Mouse (Mus musculus) v-Abl transformed pro-B cells (cell line): ENCODE results near the gene Rab11b.

ENCODE experiments used
- in situ Hi-C, 2 experiments: fragments of 400-800 bp; cut with MboI; formaldehyde crosslinking; loops; one replicate each; pipeline ENCODE4 v1.15.1; 2025; ENCODE audit not compliant: unreplicated experiment in 2 of 2

The Rab11b gene

DNA sequence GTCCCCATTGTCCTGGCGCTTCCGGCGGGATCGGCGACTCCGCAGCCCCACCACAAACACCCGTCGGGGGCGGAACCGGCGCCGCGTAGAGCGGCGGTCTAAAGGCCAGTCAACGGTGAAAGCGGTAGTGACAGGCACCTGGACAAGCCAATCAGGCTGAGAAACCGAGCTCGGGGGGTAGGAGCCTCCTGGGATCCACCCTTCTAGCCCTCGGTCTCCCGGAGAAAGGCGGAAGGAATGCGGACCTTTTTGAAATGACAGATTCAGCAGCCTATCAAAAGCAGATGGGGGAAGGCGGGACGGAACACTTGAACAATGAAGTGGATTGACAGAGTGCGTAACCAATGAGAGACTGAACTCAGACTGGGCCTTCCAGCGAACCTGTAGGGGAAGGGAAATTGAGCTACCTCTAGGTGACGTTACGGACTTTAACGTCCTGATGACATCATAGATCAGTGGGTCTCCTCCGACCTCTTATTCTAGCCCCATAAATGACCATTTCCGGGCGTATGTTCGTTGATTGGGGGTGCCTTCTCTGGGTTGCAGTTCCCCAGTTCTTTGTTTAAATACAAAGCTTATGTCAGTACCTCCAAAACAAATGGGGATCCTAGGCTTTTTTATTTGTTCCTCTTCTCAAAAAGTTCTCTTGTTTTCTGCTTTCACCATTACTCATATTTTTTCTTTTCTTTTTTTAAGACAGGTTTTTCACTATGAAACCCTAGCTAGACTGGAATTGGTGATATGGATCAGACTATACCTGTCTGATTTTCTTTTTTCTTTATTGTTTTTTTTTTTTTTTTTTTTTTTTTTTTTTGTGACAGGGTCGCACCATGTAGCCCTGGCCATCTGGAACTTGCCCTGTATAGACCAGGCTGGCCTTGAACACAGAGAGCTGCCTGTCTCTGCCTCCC lies at the start of gene Rab11b:
Gene Rab11b (minus strand): TSS at position 276 of the 911 bp plus-strand sequence.
- in situ Hi-C loops: no loop called here

DNA sequence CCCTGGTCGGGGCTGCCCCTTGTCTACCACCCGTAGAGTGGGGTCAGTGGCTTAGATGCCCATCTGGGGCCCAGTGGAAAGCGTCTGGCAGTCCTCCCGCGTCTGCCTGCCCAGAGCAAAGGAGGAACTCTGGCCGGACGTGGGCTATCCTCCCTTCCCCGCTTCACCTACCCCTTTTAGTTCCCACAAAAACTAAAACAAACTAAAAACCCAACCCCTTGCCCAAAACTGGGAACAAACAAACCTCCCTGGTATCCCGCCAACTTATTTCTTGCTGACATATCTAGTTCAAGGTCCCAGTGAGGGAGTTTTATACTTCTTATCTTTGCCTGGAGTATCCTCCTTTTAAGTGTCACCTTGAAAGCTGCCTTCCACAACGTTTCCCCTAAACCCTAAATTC lies 47.9 kb upstream of the Rab11b start:
- in situ Hi-C loops: loop anchor here (10.0 to 25.0 kb wide), 2 partner anchors 293 to 1271 kb away; partner anchors contain the start of gene Cyp4f16 (in 1 of the 2)

DNA sequence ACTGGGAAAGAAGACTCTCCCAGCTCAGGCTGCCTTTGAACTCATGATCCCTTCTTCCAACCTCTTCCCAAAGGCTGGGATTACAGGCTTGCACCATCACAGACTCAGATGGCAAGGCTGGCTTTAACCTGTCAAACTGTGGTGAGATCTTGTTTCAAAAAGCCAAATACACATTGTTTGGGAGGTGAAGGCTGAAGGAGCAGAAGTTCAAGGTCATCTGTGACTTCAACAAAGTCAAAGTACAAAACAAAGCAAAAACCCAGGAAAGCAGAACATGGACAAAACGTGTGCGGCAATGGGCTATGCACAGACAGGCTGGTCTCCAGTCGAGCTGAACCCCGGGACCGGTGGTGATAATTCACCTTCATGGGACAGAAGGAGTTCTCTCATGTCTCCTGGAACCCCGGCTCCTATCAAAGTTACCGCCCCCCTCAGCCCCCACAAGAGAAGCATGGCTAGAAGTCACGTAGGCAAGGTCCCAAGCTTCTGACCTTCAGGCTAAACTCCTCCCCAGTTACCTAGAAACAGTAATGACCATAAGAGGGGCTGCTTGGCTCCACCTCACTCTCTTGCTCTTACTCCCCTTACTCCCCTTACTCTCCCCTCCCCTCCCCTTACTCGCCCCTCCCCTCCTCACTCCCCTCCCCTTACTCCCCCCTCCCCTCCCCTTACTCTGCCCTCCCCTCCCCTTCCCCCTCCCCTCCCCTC lies 47.0 kb upstream of the Rab11b start:
- in situ Hi-C loops: loop anchor here (10.0 to 25.0 kb wide), 2 partner anchors 293 to 1270 kb away; partner anchors contain the start of gene Cyp4f16 (in 1 of the 2)

DNA sequence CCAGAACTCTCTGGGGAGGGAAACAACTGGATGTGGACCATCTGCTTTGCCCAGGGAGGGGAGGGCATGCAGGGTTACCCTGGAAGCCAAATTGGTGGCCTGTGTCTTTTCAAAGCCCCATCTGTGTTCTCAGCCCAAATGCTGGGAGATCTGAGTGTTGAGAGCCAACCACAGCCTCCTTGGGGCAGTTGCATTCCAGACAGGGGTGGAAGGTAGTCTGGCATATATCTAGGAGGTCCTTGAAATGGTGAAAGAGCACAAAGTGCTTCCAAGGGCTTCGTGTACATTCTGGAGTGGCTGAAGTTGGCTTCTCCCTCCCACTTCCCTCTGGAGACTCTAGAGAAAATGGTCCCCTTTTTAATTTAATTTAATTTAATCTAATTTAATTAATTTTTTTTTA lies 44.4 kb upstream of the Rab11b start:
- in situ Hi-C loops: loop anchor here (5.0 to 25.0 kb wide), 4 partner anchors 290 to 1267 kb away; partner anchors contain the start of gene Cyp4f16 (in 1 of the 2)

DNA sequence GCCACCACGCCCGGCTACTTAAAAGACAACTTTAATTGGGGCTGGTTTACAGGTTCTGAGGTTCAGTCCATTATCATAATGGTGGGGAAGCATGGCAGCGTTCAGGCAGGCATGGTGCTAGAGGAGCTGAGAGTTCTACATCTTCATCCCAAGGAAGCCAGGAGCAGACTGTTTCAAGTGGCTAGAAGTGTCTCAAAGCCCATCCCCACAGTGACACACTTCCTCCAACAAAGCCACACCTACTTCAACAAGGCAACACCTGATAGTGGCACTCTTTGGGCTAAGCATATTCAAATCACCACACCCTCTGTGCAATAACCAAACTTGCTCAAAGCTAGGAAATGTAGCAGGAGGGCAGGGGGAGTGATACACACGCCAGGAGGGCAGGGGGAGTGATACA lies 43.9 kb upstream of the Rab11b start:
- in situ Hi-C loops: loop anchor here (5.0 to 25.0 kb wide), 4 partner anchors 289 to 1267 kb away; partner anchors contain the start of gene Cyp4f16 (in 1 of the 2)

DNA sequence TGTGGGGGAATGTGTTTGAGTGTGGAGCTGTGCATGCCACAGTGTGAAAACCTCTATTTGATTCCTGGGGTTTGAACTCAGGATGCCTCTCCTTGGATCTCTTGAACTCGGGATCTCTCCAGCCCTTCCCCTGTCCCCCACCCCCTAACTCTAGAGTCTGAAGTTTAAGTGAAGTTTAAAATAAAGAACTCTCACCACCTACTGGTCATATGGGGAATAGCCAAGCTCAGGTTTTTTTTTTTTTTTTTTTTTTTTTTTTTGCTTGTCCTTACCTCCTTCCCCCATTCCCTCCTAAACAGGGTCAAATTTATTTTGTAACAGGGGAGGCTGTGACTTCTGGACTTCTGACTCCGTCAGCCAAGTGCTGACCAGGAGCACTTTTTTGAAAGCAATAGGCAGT lies 41.9 kb upstream of the Rab11b start:
- in situ Hi-C loops: loop anchor here (5.0 to 25.0 kb wide), 4 partner anchors 287 to 1265 kb away; partner anchors contain the start of gene Cyp4f16 (in 1 of the 2)

DNA sequence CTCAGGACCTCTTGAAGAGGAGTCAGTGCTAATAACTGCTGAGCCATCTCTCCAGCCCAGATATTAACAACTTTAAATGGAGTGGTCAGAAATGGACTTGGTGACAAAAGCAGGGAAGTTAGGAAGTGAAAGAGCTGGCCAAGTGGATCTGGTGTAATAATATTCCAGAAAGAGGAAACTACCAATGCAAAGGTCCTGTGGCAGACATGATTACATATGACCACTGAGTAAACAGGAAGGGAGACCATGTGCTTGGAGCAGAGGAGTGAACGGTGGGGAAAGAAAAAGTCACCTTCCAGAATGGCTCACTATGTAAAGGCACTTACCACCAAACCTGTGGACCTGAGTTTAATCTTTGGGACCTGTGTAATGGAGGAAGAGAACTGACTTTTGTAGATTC lies 38.9 kb upstream of the Rab11b start:
- in situ Hi-C loops: loop anchor here (5.0 to 10.0 kb wide), 2 partner anchors 47 to 54 kb away; no protein-coding TSS in a partner anchor

DNA sequence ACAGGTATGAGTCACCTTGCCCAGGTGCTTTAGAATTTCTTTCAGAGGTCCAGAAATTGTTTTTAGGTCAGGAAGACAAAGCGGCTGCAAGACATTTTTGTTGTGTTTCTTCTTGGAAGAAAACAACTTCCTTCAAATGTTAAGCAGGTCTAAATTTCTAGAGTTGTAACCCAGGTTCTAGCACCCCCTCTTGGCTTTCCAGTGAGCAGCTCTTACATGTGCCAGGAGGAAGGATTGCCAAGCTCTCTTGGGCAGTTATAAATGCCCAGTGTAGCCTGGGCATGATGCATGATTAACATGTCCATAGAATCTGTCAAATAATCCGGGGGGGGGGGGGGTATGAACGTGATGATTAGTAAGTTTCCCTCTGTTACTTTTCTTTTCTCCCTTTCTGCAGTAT lies 38.0 kb upstream of the Rab11b start:
- in situ Hi-C loops: loop anchor here (5.0 to 10.0 kb wide), 2 partner anchors 46 to 54 kb away; no protein-coding TSS in a partner anchor

DNA sequence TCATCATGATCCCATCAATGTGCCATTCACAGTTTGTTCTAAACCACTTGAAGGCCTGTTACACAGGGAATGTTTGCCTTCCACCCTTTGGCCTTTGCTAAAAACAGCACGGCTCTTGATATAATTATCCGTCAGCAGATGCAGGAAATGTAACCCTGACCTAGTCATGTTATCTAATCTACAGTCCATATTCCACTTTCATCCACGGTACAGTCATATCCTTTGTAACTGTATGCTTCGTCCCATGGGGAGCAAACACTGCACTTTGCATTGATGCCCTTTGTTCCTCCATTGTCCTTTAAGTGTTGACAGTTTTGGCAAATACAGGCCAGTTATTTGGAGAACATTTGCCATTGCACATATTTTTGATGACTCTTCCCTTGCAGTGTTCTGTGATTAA lies 28.4 kb upstream of the Rab11b start:
- in situ Hi-C loops: no loop called here

DNA sequence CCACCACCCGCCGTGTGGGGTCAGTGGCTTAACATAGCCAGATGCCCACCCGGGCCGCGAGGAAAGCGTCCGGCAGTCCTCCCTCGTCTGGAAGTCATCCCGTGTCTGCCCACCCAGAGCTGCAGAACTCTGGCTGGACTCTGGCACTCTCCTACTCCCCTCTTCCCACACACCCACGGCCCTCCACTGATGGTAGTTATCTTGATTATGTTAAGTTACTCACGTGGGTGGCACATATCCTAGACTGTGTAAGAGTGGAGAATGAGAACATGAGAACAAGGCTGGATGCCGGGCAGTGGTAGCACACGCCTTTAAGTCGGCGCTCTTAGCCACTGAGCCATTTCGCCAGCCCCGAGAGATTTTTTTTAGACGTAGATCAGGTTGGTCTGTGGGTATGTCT lies 26.0 kb upstream of the Rab11b start:
- in situ Hi-C loops: no loop called here

DNA sequence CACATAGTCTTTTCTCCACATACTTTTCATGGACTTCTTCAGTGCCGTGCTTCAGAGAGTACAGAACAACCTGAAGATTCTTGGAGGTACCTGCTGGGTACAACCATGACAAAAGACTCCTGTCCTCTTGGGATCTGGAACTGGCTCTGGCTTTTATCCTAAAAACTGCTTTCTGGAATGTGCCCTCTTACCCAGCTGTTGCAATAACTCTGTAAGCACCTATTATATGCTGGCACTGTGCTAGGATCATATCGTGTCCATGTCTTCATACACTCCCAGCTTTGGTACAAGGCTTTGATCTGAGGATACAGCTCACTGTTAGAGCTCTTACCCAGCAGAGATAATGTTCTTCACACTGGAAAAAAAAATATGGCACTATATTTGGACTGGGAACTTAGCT lies 24.6 kb upstream of the Rab11b start:
- in situ Hi-C loops: no loop called here

DNA sequence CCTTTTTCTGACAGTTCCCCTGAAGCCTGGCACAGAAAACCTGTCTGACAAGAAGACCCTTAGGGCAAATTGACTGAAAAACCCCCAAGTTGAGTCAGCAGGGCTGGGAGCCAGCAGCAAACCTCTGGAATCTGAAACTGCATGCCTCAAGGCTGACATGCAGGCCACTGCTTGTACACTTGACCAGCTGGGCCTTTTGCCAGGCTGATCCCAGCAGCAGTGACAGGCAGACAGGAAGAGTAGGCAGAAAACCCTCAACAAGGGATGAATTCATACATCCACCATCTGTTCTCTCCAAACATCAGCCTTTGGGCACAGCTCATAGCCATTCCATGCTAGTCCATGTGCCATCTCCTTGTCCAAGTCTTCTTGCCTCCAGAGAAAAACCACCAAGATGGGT lies 23.1 kb upstream of the Rab11b start:
- in situ Hi-C loops: no loop called here

DNA sequence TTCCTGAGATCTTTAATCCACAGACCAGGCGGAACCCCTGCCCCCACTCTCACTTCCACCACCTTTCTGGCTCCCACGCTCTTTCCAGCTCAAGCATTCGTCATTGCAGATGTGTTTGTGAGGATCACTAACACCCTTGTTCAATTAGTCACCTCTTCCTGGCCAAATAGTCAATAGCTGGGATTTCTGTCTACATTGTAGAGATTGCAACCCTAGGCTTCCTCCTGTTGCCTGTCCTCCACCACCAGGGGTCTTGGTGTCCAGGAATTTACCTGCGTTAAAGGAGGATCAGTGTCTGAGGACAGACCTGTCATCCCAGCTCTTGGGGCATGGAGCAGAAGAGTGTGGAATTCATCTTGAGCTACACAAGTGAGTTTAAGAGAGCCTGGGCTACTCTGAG lies 21.7 kb upstream of the Rab11b start:
- in situ Hi-C loops: no loop called here

DNA sequence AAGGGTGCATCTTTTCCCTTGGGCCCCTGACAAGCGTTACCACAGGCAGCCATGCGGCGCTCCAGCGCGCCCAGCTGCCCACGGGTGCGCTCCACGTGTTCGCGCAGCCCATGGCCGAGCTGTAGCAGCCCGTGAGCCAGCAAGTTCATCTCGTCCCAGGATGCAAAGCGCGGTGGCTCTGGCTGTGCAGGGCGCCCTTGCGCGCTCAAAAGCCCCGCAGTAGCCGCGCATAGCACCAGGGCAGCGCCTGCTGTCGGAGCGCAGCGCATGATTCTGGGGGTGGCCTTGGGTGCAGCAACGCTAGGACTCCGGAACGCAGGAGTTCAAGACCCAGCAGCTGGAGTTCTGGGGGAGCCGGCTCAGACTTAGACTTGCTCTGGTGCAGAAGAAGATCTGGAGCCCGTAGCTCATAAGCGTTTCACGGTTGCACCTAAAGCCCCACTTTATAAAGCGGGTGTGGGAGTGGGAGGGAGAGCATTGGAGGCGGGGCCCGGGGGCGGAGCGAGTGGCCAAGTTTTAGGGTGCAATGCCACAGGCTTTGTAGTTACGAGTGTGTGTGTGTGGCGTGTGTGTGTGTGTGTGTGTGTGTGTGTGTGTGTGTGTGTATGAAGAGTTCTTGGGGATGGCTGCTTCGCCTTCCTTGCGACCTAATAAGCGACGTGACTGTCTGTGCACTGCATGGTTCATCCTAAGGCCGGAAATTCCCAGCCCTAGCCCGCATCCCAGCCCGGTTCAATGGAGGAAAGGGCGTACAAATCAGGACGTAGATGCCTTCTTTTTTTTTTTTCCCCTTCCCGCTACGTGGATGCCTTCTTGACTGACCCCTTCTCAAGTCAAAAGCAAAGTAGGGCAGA lies 21.0 kb upstream of the Rab11b start, which contains the start of gene Angptl4:
Gene Angptl4 (minus strand): TSS at position 707 of the 854 bp plus-strand sequence.
- in situ Hi-C loops: no loop called here

DNA sequence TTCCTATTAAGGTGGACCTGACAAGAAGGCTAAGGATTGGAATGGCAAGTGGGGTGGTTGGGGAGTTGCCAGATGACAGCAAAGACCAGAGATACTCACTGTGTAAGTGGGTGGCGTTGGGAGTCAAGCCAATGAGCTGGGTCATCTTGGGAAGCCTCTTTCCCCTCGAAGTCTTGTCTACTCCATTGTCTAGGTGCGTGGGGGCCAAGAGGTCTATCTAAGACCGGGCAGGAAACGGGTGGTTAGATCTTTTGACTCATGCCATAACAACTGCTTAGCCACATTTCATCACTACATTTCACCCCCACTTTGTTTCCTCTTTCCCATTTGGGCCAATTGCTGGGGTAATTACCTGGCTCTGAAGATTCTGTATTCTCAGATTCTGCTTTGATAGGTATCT lies 20.1 kb upstream of the Rab11b start:
- in situ Hi-C loops: no loop called here

DNA sequence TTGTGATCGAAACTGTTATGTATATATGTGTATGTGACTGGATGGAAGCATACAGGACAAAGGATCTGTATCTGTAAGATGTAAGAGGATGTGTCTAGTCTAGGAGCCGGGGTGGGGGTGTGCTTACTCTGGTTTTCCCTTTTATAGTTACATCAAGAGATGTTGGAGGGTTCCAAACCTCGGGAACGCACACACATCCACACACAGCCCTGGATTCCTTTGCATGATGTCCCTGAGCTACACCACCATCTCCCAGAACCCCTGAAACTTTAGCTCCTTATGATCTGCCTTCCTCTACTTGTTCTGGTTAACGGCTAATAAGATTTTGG lies 19.6 kb upstream of the Rab11b start:
- in situ Hi-C loops: no loop called here

DNA sequence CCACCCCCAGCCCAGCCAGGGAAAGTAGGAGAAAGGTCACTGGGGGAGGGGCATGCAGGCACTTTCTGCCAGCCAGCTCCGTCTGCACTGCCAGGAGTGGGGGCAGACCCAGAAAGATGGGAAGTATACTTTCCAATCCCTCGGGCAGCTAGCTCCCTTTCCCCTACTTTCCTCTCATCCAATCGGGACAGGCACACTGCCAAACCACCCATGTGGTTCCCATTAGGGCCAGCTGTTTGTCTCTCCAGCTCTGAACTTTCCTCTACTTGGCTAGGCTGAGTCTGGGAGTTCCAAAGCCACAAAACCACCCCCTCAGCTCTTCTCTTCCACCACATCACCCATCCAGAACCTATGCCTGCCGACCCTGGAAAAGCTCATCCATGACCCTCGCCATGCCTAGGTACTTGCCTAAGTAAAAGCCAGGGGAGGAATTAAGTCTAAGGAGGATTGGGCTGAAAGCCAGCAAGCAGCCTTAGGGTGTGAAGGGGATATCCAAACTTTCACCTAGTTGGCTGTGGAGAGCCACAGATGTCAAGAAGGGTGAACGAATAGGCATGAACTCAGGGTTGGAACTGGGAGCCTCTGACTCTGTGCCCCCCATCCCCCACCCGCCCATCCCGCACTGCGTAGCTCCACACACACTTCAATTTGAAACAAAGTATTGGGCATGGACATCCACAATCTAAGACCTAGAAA lies 19.1 kb upstream of the Rab11b start:
- in situ Hi-C loops: no loop called here

DNA sequence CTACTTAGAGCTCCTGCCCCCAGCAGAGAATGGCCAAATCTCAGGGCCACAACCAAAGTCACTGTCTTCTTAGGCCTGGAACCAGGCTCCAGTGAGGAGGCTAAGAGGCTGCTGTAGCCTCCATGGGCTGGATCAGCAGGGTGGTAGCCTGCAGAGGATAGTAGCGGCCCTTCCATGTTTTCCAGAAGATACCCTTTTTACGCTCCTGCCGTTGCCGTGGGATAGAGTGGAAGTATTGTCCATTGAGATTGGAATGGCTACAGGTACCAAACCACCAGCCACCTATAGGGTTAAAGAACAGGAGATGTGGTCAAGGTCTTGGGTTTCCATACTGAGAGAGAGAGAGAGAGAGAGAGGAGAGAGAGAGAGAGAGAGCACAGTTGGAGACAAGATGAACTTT lies 15.0 kb upstream of the Rab11b start:
- in situ Hi-C loops: no loop called here

DNA sequence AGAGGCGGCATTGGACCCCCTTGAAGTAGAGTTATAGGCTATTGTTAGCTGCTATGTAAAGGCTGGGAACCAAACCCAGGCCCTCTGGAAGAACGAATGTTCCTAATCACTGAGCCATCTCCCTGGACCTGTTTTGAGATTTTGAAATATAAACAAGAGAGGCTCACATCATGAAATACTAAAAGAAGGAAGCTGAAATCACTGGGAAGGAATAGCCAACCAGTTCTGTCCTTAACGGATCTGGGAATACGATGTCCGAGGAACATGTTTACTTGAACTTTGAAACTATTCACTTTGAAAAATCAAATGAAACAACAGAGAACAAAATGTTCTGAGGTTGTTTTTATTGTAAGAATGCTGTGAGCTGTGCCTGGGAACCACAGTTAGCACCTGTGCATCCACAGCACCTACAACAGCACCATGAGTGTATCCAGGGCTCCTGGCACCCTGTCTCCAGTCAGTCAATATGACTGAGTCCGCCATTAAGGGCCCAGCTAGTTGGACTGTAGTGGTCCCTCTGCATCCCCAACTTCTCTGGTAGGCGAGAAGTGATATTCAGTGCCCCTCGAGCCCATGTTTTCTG lies 14.3 kb upstream of the Rab11b start:
- in situ Hi-C loops: no loop called here
